Comparison of ENCODE assay signal across 8 mouse cellular contexts in genomic region chrX:10775714-10776515, GRCm38 (mm10).
DNase-seq lines count a peak whose midpoint lies in the region; ATAC-seq and TF ChIP-seq lines count a peak whose summit lies in the region.

No protein-coding gene starts in this region.

- peak; percentile 10 for DNase-seq in hindbrain, postnatal 0 days (ENCODE audit: low spot score)
- peak; percentile 32 to 47 for DNase-seq in kidney, postnatal 4 days
- DNase-seq in right cerebral cortex, adult 2 months (ENCODE audit: low spot score in 2 of 2): peak; percentile 15 to 20
- DNase-seq in cerebellum, adult 11-12 months: no peak
- no peak for DNase-seq in spleen, adult 18-20 months

- WGBS in hindbrain, postnatal 0 days: 59% methylated on average over 8 of the region's 8 CpGs
- WGBS in hindbrain, embryonic 16.5 days: 41% methylated on average over 8 of the region's 8 CpGs

- TF ChIP-seq POLR2A in embryonic fibroblast, embryonic 13.5 days (IDR thresholded peaks at IDR 0.05; ENCODE audit: low read depth, low read length): no peak

- TF ChIP-seq CTCF in hindbrain, postnatal 0 days (IDR thresholded peaks at IDR 0.05; ENCODE audit: low read depth): no peak
- no peak for TF ChIP-seq CTCF in embryonic fibroblast, embryonic 13.5 days (IDR thresholded peaks at IDR 0.05; ENCODE audit: borderline replicate concordance, insufficient read depth, low read length)

- no peaks in the 10 kb centered on the region for H3K27me3 ChIP-seq in hindbrain, postnatal 0 days (ENCODE audit: insufficient read depth, low read length)
- no peaks in the 10 kb centered on the region for H3K27me3 ChIP-seq in hindbrain, embryonic 16.5 days (replicated peaks; ENCODE audit: control insufficient read depth, insufficient read depth, low read length)

- H3K27ac ChIP-seq in hindbrain, postnatal 0 days: no peak overlapping the region
- H3K27ac ChIP-seq in hindbrain, embryonic 16.5 days (ENCODE audit: low read depth, low read length): no peak overlapping the region
- H3K27ac ChIP-seq in embryonic fibroblast, embryonic 13.5 days (ENCODE audit: insufficient read depth, low read length): peak overlapping the region; percentile 89

- H3K9me3 ChIP-seq in hindbrain, postnatal 0 days (ENCODE audit: low read length): no peaks in the 10 kb centered on the region
- no peaks in the 10 kb centered on the region for H3K9me3 ChIP-seq in hindbrain, embryonic 16.5 days (ENCODE audit: control insufficient read depth, low read length)

- H3K9ac ChIP-seq in hindbrain, postnatal 0 days (replicated peaks; ENCODE audit: low read length): no peak overlapping the region
- no peak overlapping the region for H3K9ac ChIP-seq in hindbrain, embryonic 16.5 days (ENCODE audit: low read depth, low read length)

- H3K36me3 ChIP-seq in hindbrain, postnatal 0 days (ENCODE audit: insufficient read depth, low read length): no peaks in the 10 kb centered on the region
- no peaks in the 10 kb centered on the region for H3K36me3 ChIP-seq in hindbrain, embryonic 16.5 days (ENCODE audit: control insufficient read depth, insufficient read depth, low read length)

- H3K4me2 ChIP-seq in hindbrain, postnatal 0 days (ENCODE audit: low read depth, low read length): no peak overlapping the region
- H3K4me2 ChIP-seq in hindbrain, embryonic 16.5 days (ENCODE audit: low read length): no peak overlapping the region

- H3K4me3 ChIP-seq in hindbrain, postnatal 0 days (ENCODE audit: low read length): no peak overlapping the region
- no peak overlapping the region for H3K4me3 ChIP-seq in hindbrain, embryonic 16.5 days (ENCODE audit: low read length)
- H3K4me3 ChIP-seq in embryonic fibroblast, embryonic 13.5 days (ENCODE audit: insufficient read depth, low read length): no peak overlapping the region

- H3K4me1 ChIP-seq in hindbrain, postnatal 0 days (ENCODE audit: insufficient read depth, low read length): no peaks in the 10 kb centered on the region
- no peaks in the 10 kb centered on the region for H3K4me1 ChIP-seq in hindbrain, embryonic 16.5 days (ENCODE audit: control insufficient read depth, insufficient read depth, low read depth, low read length)
- no peaks in the 10 kb centered on the region for H3K4me1 ChIP-seq in embryonic fibroblast, embryonic 13.5 days (ENCODE audit: control insufficient read depth, insufficient read depth, low read length)

- ATAC-seq in hindbrain, postnatal 0 days: no peak
- ATAC-seq in hindbrain, embryonic 16.5 days: no peak
- ATAC-seq in inflammation-experienced regulatory T-cells, adult 6 months: no peak

Comparison
In these comparisons a context has a peak if more than half of its experiments do, and no peak if none do; other contexts are left out.
1. DNase-seq: peak in hindbrain, postnatal 0 days (single experiment), kidney, postnatal 4 days (2 of 2) and right cerebral cortex, adult 2 months (2 of 2); none in cerebellum, adult 11-12 months (single experiment) and spleen, adult 18-20 months (0 of 2).